Mouse (Mus musculus) MEL (cell line): ENCODE data around the gene Plin4. TPM values are rescaled to one million over a fixed set of nuclear protein-coding genes. Genes with fewer than 3 reads are reported as not detected.

Source experiments
- polyA plus RNA-seq, 2 experiments: library from polyadenylated mRNA; stranded (reverse) in 1 of 2; unstranded in 1 of 2; fragments of >175 nt in 1 of 2; fragments of >200 nt in 1 of 2; gene quantifications; 2 replicates each; pipeline versions ENCODE4 v1.2.1 to v1.2.4; 2012; ENCODE audit warnings: low replicate concordance in 2 of 2, low read depth in 1 of 2; ENCODE audit not compliant: insufficient read length in 2 of 2, insufficient read depth in 1 of 2, missing spikeins in 1 of 2
- total RNA-seq: library from RNA; depleted of rRNA; stranded (reverse); fragments of 300-350 nt; gene quantifications from 2 replicates; pipeline ENCODE4 v1.2.3, GENCODE M21; 2012; rRNA removed

Plin4 gene
- total and polyA plus RNA-seq, 3 experiments, result 0.07 to 0.08 TPM; not detected in 1

Other genes starting within 250 kb of the Plin4 start
- gene Zfp119a, start 230.9 kb downstream of the Plin4 start, total RNA-seq, result 1.7 TPM in 2 replicates
- under 1 TPM in 1 of 2 experiments, not detected in 1; 0.71 TPM for gene Zfp119a, start 230.9 kb downstream of the Plin4 start, polyA plus RNA-seq
- gene Zfp959, start 217.7 kb downstream of the Plin4 start, total RNA-seq, result 6.0 and 7.4 TPM in 2 replicates
- 1 to 10 TPM in 1 of 2 experiments, not detected in 1; 4.2 TPM for gene Zfp959, start 217.7 kb downstream of the Plin4 start, polyA plus RNA-seq
- gene Zfp119b, start 160.3 kb downstream of the Plin4 start, total RNA-seq, result 1.6 and 2.0 TPM in 2 replicates
- gene Zfp119b, start 160.3 kb downstream of the Plin4 start, polyA plus RNA-seq, result 1 to 10 TPM in 1 of 2 experiments, not detected in 1; 1.1 TPM
- 0.15 TPM in 1 of 2 replicates, not detected in the other for gene Ebi3, start 157.2 kb downstream of the Plin4 start, total RNA-seq
- gene Ebi3, start 157.2 kb downstream of the Plin4 start, polyA plus RNA-seq, result under 1 TPM in 1 of 2 experiments, not detected in 1; 0.86 TPM
- 17.6 and 18.6 TPM in 2 replicates for gene Yju2, start 150.7 kb downstream of the Plin4 start, total RNA-seq
- gene Yju2, start 150.7 kb downstream of the Plin4 start, polyA plus RNA-seq, result 10 to 100 TPM; 25.2 to 91.8 TPM
- 0.26 and 0.31 TPM in 2 replicates for gene Shd, start 139.3 kb downstream of the Plin4 start, total RNA-seq
- under 1 TPM in 1 of 2 experiments, not detected in 1; 0.89 TPM for gene Shd, start 139.3 kb downstream of the Plin4 start, polyA plus RNA-seq
- not detected in 2 replicates for gene Fsd1, start 123.3 kb downstream of the Plin4 start, total RNA-seq
- gene Fsd1, start 123.3 kb downstream of the Plin4 start, polyA plus RNA-seq, result not detected
- 0.08 and 0.10 TPM in 2 replicates for gene Stap2, start 104.2 kb downstream of the Plin4 start, total RNA-seq
- under 1 TPM in 1 of 2 experiments, not detected in 1; 0.08 TPM for gene Stap2, start 104.2 kb downstream of the Plin4 start, polyA plus RNA-seq
- 3.9 and 5.6 TPM in 2 replicates for gene Mpnd, start 104.1 kb downstream of the Plin4 start, total RNA-seq
- 10 to 100 TPM in 1 of 2 experiments, not detected in 1; 18.3 TPM for gene Mpnd, start 104.1 kb downstream of the Plin4 start, polyA plus RNA-seq
- gene Sh3gl1, start 73.2 kb downstream of the Plin4 start, total RNA-seq, result 36.7 and 41.0 TPM in 2 replicates
- gene Sh3gl1, start 73.2 kb downstream of the Plin4 start, polyA plus RNA-seq, result 10 to 100 TPM in 1 of 2 experiments, not detected in 1; 78.4 TPM
- 48.5 and 49.5 TPM in 2 replicates for gene Chaf1a, start 69.4 kb downstream of the Plin4 start, total RNA-seq
- 100 to 1,000 TPM in 1 of 2 experiments, not detected in 1; 116 TPM for gene Chaf1a, start 69.4 kb downstream of the Plin4 start, polyA plus RNA-seq
- 24.8 and 28.2 TPM in 2 replicates for gene Ubxn6, start 34.8 kb downstream of the Plin4 start, total RNA-seq
- gene Ubxn6, start 34.8 kb downstream of the Plin4 start, polyA plus RNA-seq, result 10 to 100 TPM in 1 of 2 experiments, not detected in 1; 42.2 TPM
- gene Hdgfl2, start 30.2 kb downstream of the Plin4 start, total RNA-seq, result 64.2 and 71.9 TPM in 2 replicates
- 100 to 1,000 TPM in 1 of 2 experiments, not detected in 1; 132 TPM for gene Hdgfl2, start 30.2 kb downstream of the Plin4 start, polyA plus RNA-seq
- not detected in 2 replicates for gene Plin5, start 7.8 kb upstream of the Plin4 start, total RNA-seq
- gene Plin5, start 7.8 kb upstream of the Plin4 start, polyA plus RNA-seq, result not detected
- gene Lrg1, start 12.2 kb upstream of the Plin4 start, total RNA-seq, result not detected in 2 replicates
- gene Lrg1, start 12.2 kb upstream of the Plin4 start, polyA plus RNA-seq, result not detected
- gene Sema6b, start 30.5 kb upstream of the Plin4 start, total RNA-seq, result 7.0 and 7.7 TPM in 2 replicates
- 10 to 100 TPM in 1 of 2 experiments, not detected in 1; 16.8 TPM for gene Sema6b, start 30.5 kb upstream of the Plin4 start, polyA plus RNA-seq
- 3.4 and 4.0 TPM in 2 replicates for gene Tnfaip8l1, start 52.7 kb upstream of the Plin4 start, total RNA-seq
- 1 to 10 TPM in 1 of 2 experiments, not detected in 1; 5.5 TPM for gene Tnfaip8l1, start 52.7 kb upstream of the Plin4 start, polyA plus RNA-seq
- 112 and 137 TPM in 2 replicates for gene Mydgf, start 74.1 kb upstream of the Plin4 start, total RNA-seq
- 100 to 1,000 TPM in 1 of 2 experiments, not detected in 1; 117 TPM for gene Mydgf, start 74.1 kb upstream of the Plin4 start, polyA plus RNA-seq
- 34.3 and 36.3 TPM in 2 replicates for gene Dpp9, start 109.1 kb upstream of the Plin4 start, total RNA-seq
- 10 to 100 TPM in 1 of 2 experiments, not detected in 1; 67.2 TPM for gene Dpp9, start 109.1 kb upstream of the Plin4 start, polyA plus RNA-seq
- 16.2 and 21.5 TPM in 2 replicates for gene Fem1a, start 147.0 kb upstream of the Plin4 start, total RNA-seq
- gene Fem1a, start 147.0 kb upstream of the Plin4 start, polyA plus RNA-seq, result 10 to 100 TPM in 1 of 2 experiments, not detected in 1; 17.1 TPM
- 3.5 and 4.6 TPM in 2 replicates for gene Ticam1, start 167.0 kb upstream of the Plin4 start, total RNA-seq
- gene Ticam1, start 167.0 kb upstream of the Plin4 start, polyA plus RNA-seq, result 1 to 10 TPM in 1 of 2 experiments, not detected in 1; 8.7 TPM
- gene Plin3, start 183.1 kb upstream of the Plin4 start, total RNA-seq, result 6.6 and 7.6 TPM in 2 replicates
- gene Plin3, start 183.1 kb upstream of the Plin4 start, polyA plus RNA-seq, result 10 to 100 TPM in 1 of 2 experiments, not detected in 1; 13.1 TPM
- not detected in 2 replicates for gene Arrdc5, start 190.5 kb upstream of the Plin4 start, total RNA-seq
- gene Arrdc5, start 190.5 kb upstream of the Plin4 start, polyA plus RNA-seq, result not detected
- 185 and 201 TPM in 2 replicates for gene Uhrf1, start 193.5 kb upstream of the Plin4 start, total RNA-seq
- gene Uhrf1, start 193.5 kb upstream of the Plin4 start, polyA plus RNA-seq, result 100 to 1,000 TPM; 115 to 133 TPM
- 9.1 and 12.5 TPM in 2 replicates for gene Kdm4b, start 216.3 kb upstream of the Plin4 start, total RNA-seq
- gene Kdm4b, start 216.3 kb upstream of the Plin4 start, polyA plus RNA-seq, result 10 to 100 TPM in 1 of 2 experiments, not detected in 1; 27.5 TPM